Mouse (Mus musculus) cerebellum, adult 11 months (tissue): ENCODE measurements at regions not wholly inside any gene's neighbourhood (a gene's known extent, or its start where the extent isn't known, plus 50 kb on each side); places are given as distances from the start of the nearest gene placed in this dataset.

Experiments used
- DNase-seq: peaks from one replicate; pipeline ENCODE4 v3.0.0; 2022

GRCm38 (mm10) chr10:117554533-117554932, 74.8 kb upstream of the Cpm start:
- no peak for DNase-seq

DNA sequence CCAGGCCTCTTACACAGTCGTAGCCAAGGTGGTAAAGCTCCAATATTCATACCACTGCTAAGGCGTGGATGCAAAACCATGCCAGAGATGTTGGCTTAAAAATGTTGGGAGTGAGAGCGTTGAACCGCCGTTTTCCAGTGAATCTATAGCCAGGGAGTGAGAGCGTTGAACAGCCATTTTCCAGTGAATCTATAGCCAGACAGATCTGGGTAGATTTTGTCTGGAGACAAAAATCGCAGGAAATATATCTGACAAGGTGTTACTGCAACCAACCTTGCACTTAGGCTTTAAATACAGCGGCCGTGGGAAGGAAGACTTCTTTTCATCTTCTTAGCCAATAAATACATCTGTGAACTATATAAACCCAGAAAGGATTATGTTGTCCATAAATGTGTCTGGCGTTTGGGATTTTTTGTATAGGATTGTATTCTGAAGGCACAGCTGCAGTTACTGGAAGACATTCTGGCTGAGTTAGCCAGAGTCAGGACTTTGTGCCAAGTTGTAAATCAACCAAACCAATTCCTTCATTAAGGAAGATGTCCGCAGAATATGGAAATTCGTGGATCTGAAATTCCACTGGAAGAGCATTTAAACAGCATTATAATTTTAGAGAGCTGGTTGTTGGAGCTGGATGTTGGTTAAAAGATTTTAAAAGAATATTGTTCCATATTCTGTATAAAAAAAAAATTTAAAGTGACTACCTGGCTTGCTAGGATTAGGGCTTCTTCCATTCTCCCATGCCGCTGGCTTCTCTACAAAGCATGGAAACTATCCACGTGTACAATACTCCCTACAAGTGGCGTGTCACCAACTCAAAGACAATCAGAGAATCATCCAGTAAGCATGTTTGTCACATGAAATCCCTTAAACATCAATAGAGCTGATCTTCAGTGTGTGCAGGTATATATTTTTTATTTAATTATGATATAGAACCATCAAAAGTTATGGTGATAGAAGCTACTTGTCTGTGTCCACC, 75.8 kb upstream of the Cpm start:
- DNase-seq = no peak

- no peak for DNase-seq
Measured at GRCm38 (mm10) chr10:117552049-117552652, 77.1 kb upstream of the Cpm start.

DNA sequence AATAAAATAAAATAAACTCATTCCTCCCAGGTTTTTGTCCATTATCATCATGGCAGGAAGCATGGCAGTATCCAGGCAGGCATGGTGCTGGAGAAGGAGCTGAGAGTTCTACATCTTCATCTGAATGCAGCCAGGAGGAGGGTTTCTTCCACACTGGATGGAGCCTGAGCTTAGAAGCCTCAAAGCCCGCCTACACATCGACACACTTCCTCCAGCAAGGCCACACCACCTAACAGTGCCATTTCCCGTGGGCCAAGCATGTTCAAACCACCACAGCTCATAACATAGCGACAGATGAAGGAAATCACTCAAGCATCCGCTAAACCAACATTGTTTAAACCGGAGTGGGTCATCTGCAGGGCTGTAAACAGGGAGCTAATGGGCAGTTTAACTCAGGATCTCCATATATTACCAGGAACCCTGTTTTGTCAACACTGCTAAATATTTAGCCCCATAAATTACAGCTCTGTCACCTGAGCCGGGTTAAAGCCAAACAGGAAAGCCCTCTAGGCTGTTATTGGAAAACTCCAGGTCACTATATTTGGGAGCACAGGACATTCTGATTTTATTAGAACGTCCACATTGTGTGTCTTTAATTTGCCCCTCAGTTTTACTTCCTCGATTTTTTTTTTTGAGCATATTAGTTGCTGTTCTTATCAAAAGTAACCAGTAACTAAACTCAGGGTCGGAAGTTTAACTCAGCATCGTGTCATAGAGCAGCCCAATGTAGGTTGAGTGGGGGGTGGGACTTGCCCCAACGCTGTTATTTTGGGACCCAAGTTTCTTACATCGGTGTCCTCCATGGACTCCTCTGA, 77.9 kb upstream of the Cpm start:
- no peak for DNase-seq

DNA sequence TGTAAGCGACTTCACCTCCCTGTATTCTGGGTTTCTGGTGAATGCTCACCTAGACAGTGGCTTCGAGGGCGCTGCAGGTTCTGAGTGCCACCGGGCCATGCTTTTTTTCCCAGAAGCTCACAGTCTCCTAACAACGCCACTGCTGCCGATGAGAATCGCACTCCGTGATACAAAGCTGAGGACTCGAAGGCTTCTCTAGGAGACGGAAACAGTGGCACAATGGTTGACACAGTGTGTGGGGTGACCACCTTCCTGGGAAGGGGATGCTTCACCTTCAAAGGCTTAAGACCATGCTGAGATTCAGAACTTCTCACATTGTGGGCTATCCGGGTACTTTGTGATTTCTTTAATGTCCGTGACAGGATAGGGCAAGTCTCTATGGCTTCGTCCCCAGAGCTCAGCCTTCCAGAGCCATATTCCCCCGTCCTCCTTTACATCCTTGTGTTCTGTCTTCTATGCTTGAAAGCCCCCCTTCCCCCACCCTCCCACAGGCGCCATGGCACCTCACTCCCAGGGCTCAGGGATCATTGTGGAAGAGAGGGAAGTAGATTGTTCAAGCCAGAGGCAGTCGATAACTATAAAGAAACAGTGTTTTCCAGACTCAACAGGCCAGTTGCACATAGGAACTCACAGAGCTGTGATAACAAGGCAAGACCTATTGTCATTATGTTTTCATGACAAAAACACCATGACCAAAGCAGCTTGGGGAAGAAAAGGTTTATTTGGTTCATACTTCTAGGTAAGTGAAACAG, 79.3 kb upstream of the Cpm start:
- DNase-seq = no peak

DNA sequence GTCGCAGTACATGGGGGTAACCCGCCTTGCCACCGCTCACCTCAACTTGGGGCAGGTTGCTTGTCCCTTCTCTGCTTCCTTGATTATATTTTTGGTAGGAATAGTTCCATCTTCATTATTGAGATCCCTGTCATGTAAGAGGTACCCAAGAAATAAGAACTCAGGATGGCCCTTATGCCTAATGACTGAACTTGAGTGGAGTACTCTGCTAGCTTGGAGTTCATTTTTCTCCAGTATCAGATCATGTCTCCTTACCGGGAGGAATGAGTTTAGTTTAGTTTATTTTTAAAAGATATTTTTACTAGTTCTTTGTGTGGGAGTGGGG, 79.8 kb upstream of the Cpm start:
- DNase-seq = no peak

- DNase-seq = no peak
Measured at GRCm38 (mm10) chr10:117548775-117549505, 80.4 kb upstream of the Cpm start.

DNA sequence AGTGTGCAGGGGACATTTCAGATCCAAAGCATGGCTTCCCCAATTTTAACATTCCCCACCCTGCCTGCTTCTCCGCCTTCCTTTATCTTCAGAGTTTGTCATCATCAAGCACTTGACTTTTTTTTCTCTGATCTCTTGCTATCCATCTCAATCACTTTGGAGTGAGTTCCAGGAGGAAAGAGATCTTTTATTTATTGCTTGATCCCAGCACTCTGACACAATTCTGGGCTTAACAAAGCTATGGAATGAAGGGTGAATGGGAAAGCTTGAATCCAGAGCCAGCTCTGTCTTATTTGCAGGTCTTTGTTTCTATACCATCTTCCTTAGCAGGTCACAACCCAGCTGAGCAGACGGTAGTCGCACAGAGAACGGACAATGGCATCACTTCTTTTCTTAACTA, 81.0 kb upstream of the Cpm start:
- DNase-seq = no peak

GRCm38 (mm10) chr10:117547275-117547674, 82.0 kb upstream of the Cpm start:
- no peak for DNase-seq

- DNase-seq = no peak
Measured at GRCm38 (mm10) chr10:117545842-117546631, 83.3 kb upstream of the Cpm start.

GRCm38 (mm10) chr10:117544680-117545546, 84.4 kb upstream of the Cpm start:
- no peak for DNase-seq

DNA sequence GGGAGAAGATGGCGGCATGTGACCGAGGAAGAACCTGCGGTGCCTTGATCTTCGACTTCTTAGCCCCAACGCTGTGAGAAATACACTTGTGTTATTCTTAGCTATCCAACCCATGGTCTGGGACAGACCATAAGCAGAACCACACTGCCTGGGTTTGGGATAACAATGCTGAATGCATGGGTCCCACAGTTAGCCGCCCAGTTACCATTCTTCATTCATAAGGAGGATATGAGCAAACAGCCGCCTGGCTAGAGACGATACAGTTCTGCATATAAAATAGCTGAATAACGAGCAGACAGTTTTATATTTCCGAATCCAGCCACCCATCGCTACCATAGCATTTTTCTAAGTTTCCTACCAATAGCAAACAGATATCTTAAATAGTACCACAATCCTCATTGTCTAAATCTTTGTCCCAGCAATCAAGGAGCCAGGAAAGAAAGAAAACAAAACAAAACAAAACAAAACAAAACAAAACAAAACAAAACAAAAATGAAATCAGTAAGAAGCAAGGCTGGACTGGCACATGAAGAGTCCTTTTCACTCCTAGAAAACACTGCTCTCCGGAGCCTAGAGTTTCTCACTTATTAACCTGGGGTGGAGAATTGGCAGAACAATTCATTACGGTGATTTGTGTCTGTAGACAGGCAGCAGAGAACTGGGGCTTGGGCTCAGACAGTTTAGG, 85.2 kb upstream of the Cpm start:
- no peak for DNase-seq

GRCm38 (mm10) chr10:117543696-117543950, 85.7 kb upstream of the Cpm start:
- DNase-seq = no peak

DNA sequence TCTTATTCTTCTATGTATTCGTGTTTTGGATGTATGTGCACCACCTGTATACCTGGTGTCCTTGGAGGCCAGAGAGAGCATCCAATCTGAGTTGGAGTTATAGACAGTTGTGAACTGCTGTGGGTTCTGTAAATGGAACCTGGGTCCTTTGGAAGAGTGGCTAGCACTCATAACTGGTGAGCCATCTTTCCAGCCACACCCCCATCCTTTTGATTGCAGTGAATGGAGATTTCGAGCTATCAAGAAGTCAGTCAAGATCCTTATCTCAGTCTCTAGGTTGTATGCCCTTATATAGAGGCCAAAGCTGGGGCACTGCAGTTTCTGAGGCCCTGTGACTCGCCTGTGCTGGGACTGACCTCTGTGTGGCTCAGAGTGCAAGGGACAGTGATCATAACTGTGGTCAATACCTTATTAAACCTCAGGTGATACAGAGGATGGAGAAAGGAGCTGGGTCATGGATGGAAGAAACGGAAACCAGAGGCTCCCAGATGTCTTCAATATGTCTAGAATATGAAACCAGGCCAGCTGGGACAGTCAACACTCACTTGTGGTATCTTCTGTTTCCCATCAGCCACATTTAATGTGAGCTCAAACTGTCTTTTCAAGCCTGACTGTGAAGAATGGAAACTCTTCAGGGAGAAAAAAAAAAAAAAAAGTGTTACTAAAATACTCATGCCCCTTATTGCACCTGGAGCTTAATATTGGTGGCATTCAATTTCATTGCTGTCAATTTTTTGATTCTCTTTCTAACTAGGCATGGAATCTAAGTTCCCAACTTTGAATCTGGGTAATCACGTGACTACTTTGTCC, 86.2 kb upstream of the Cpm start:
- no peak for DNase-seq

DNA sequence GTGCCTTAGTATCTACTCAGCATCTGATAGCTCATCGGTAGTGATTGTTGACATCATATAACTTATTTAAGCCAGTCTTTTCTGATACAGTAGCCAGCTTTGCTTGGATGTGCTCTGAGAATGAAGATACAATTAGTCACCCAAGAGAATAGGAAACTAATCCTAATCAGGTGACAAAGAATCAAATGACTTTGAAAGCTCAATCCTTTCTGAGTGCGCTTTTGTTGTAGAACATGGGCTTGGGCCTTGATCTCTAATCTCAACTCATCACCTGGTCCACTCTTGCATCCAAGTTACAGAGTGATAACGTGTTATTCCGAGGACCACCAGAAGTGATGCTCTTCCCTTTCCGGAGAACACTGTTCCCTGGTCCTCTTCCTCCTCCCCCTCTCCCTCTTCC, 86.9 kb upstream of the Cpm start:
- DNase-seq = no peak

DNA sequence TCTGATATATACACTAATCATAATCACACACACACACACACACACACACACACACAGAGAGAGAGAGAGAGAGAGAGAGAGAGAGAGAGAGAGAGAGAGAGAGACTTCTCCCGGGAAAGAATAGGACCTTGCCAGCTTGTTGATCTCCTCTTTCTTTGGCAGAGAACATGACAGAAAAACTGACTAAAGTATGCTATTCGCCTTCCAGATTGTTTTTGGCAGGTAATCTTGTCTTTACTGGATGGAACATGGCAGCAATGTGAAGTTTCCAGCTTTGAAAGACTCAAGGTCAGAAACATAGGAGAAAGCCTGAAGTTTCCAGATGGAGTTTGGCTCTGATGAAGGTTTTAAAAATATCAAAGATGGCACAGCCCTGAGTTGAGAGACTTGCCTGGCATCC, 87.8 kb upstream of the Cpm start:
- no peak for DNase-seq

- no peak for DNase-seq
Measured at GRCm38 (mm10) chr10:117540747-117541398, 88.4 kb upstream of the Cpm start.

GRCm38 (mm10) chr10:117540112-117540594, 89.1 kb upstream of the Cpm start:
- no peak for DNase-seq
